Mouse (Mus musculus) ES-Bruce4 (cell line): ENCODE data around the gene Spata17.

Experiments
- CTCF ChIP-seq: IDR thresholded peaks from one replicate; pipeline ENCODE4 v1.8.1; 2011; ENCODE audit warnings: low read depth, low read length
- POLR2A ChIP-seq: IDR thresholded peaks from one replicate; pipeline ENCODE4 v1.8.1; 2011; ENCODE audit warnings: low read length; ENCODE audit not compliant: insufficient read depth

DNA sequence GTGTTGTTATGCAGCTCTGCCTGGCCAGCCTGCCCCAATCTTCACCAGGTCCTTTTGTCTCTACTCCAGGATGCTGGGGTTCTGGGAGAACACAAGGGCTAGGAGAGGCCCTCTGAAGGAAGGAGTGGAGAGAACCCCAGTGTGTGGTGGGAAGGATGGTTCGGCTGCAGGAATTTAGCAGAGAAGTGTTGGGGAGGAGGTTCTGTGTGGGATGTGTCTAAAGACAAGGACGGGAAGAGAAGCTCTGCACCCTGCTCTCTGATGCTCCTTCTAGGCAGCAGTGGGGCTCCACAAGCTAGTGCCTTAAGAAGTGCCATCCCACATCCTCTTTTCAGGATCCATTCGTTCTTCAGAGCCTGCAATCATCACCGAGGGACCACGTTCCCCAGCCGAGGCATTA lies 129.2 kb downstream of the Spata17 start:
- TF ChIP-seq POLR2A = no peak
- no peak for TF ChIP-seq CTCF
